In genomic region chr11:59783591-59783990, GRCm38 (mm10) we compare ENCODE assay signal across 21 mouse cellular contexts. TPM values are rescaled to one million over a fixed set of nuclear protein-coding genes. Genes with fewer than 3 reads are reported as not detected.
"Had no signal": no experiment of that assay in that cellular context is flagged by ENCODE, and none has a peak within 500 bp of the region (broad histone marks: within the 10 kb centered on the region; RNA-seq: fewer than 3 reads in every experiment).

No protein-coding gene starts in this region.

- H3K4me2 ChIP-seq: liver, embryonic 11.5 days; liver, embryonic 13.5 days; liver, embryonic 15.5 days; lung, embryonic 15.5 days; neural tube, embryonic 13.5 days; neural tube, embryonic 15.5 days had no signal

- DNase-seq: liver; liver, embryonic 13.5 days; liver, postnatal 0 days; midbrain, embryonic 14.5 days; retina, postnatal 1 day; right cerebral cortex, adult 18-20 months; right cerebral cortex, postnatal 25 days; right cerebral cortex, postnatal 4 days; spleen, adult 18-20 months; thymus, adult 18-20 months; thymus, postnatal 14 days; thymus, postnatal 36 days had no signal

- H3K27me3 ChIP-seq: lung, embryonic 15.5 days; neural tube, embryonic 15.5 days had no signal

- H3K4me3 ChIP-seq: liver, embryonic 13.5 days; liver, embryonic 15.5 days; lung, embryonic 15.5 days; midbrain, embryonic 10.5 days; myocyte; neural tube, embryonic 13.5 days; neural tube, embryonic 15.5 days had no signal

- H3K9ac ChIP-seq: liver, embryonic 13.5 days; liver, embryonic 15.5 days; liver, postnatal 0 days; lung, embryonic 15.5 days; neural tube, embryonic 13.5 days; neural tube, embryonic 15.5 days had no signal

- H3K27ac ChIP-seq: liver, embryonic 13.5 days; liver, embryonic 15.5 days; lung, embryonic 15.5 days; neural tube, embryonic 13.5 days; neural tube, embryonic 15.5 days had no signal

- ATAC-seq: liver, postnatal 0 days; midbrain, embryonic 16.5 days had no signal

- H3K9me3 ChIP-seq: liver, embryonic 13.5 days; liver, embryonic 15.5 days; lung, embryonic 15.5 days; midbrain, embryonic 10.5 days; neural tube, embryonic 13.5 days; neural tube, embryonic 15.5 days had no signal

- H3K36me3 ChIP-seq: liver, embryonic 13.5 days; liver, embryonic 15.5 days had no signal

RNA-seq across cellular contexts. Expression of gene Pld6, which starts 3.9 kb away (rescaled TPM):
- total RNA-seq: megakaryocyte, adult 5-6 weeks had no signal
